Mouse (Mus musculus): Measurements from ENCODE around the gene Slc9a5.

The Slc9a5 gene

DNA sequence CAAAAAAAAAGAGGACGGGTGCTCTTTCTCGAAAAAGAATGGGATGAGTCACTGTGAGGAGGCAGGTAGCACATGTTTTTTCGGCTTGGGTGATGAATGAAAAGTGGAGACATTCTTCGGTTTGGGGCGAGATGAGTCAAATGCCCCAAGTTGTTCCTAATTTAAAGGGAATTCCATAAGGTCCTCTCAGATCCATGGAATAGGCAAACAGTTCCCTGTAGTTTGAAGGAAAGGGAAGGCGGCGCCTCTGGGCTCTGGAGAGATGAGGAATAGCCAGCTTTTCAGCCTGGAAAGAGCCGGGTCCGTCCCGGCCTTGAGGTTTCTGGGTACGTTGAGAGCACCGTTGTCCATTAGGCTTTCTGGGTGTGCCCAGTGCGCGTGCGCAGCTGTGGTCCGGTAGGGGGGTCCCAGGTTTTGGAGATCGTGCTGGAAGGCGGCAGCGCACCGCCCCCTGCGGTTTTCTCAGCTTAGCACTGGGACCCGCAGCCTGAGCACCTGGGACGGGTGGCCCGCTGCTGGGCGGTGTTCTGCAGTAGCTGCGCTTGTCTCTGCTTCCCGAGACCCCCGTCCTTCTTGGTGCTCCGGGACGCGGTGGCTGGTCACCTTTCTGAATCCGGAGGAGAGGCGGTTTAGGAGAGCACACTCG, at the start of gene Slc9a5:
TSS of gene Slc9a5 (plus strand) at position 394 of the 646 bp plus-strand sequence.
- no peak for DNase-seq (ENCODE audit: low read depth)

GRCm38 (mm10) chr8:105299962-105300361, 48.7 kb upstream of the Slc9a5 start:
- DNase-seq (ENCODE audit: low read depth), result peak; percentile 78

- DNase-seq (ENCODE audit: low read depth), result no peak
Measured at GRCm38 (mm10) chr8:105303396-105303795, 45.2 kb upstream of the Slc9a5 start.

DNA sequence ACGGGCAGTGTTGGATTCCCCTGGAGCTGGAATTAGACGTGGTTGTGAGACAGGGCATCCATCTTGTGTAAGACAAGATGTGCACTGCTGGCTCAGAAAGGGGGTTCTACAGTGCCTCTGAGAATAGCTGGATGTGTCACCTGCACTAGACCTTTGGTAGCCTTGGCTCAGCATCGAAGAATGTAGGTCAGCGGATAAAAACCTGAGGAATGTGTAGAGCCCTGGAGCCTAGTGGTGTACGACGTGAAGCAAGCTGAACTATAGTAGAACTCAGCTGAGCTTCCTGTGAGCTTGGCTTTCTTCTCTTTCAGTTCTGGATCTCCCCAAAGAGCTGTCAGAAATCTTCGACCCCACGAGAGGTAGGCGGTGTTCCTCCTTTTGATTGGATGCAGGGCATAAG, 44.8 kb upstream of the Slc9a5 start:
- DNase-seq (ENCODE audit: low read depth), result no peak

DNA sequence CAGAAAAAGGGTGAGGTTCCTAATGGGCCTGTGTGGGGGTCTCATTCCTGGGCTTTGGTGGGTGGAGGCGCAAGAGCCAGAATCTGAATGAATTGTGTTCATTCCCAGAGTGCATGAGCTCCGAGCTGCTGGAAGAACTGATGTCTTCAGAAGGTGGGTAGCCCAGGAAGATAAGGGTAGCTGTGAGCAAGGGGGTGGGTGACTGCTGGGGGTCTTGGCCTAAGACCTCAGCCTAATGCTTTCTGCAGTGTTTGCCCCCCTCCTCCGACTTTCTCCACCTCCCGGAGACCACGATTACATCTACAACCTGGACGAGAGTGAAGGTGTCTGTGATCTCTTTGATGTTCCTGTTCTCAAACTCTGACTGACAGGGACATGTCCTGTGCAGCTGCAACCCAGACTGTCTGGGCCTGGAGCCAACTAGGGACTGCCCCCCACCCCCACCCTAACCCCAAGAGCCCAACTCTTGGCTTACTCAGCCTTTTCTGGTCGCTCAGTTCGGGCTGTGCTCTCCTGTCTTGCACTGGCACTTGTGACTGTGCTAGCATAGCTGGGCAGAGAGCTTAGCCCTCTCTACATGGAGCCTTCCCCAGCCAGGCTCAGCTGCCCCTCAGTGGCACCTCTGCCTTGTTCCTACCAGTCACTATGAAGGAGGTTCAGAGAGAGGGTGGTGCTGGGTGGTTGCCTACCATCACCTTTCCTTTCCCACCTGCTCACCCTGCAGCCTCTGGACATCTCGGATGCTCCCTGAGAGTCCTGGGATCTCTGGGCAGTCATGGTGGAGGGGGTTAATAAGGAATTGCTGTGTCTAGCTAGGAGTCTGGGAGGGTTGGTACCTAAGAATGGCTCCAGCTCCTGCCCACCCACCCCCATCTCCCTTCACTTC, 44.1 kb upstream of the Slc9a5 start:
- no peak for DNase-seq (ENCODE audit: low read depth)

GRCm38 (mm10) chr8:105305211-105306145, 43.2 kb upstream of the Slc9a5 start, which contains the start of gene Elmo3:
Gene Elmo3, plus strand, starts transcription at chr8:105305601.
- DNase-seq (ENCODE audit: low read depth), result no peak

DNA sequence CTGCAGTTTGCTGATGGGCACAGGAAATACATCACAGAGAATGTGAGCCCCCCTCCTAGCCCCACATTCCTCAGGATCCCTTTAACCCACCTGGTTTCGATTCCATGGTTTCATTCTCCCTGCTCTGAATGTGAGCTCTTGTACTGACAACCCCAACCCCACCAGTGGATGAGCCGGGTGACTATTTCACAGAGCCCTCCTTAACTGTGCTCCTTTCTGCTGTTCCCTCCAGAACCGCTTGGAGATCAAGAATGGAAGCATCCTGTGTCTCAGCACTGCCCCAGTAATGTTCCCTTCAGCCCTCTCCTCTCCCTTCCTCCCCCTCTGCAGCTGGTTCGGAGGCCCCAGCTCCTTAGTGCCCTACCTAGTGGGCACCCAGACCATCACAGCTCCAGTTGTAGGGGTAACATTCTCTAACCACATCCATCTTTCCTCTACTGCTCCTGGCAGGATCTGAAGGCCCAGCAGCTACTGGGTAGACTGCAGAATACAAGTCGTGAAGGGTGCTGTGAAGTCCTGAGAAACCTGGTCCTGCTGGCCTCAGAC, 42.4 kb upstream of the Slc9a5 start:
- DNase-seq (ENCODE audit: low read depth), result no peak

DNA sequence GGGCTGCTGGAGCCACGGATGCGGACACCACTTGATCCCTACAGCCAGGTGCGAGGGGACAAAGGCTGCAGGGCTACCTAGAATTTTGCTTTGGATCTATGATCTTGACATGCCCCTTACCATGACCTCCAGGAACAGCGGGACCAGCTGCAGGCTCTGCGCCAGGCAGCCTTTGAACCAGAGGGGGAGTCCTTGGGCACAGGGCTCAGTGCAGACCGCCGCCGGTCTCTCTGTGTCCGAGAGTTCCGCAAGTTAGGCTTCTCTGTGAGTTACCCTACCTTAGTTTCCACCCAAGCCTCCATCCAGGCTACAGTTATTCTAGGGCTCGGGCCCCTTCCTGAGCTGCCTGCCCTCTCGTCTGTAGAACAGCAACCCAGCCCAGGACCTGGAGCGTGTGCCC, 41.0 kb upstream of the Slc9a5 start:
- DNase-seq (ENCODE audit: low read depth), result no peak

DNA sequence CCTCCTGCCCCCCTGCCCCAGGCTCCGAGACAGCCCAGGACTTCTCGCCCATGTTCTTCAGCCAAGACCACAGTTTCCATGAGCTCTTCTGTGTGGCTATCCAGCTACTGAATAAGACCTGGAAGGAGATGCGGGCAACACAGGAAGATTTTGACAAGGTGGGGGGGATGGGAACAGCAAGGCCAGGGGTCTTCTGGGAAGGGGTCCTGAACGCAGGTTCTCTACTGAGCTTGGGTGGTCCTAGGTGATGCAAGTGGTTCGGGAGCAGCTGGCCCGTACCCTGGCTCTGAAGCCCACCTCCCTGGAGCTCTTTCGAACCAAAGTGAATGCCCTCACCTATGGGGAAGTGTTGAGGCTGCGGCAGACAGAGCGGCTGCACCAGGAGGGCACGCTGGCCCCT, 40.2 kb upstream of the Slc9a5 start:
- no peak for DNase-seq (ENCODE audit: low read depth)

DNA sequence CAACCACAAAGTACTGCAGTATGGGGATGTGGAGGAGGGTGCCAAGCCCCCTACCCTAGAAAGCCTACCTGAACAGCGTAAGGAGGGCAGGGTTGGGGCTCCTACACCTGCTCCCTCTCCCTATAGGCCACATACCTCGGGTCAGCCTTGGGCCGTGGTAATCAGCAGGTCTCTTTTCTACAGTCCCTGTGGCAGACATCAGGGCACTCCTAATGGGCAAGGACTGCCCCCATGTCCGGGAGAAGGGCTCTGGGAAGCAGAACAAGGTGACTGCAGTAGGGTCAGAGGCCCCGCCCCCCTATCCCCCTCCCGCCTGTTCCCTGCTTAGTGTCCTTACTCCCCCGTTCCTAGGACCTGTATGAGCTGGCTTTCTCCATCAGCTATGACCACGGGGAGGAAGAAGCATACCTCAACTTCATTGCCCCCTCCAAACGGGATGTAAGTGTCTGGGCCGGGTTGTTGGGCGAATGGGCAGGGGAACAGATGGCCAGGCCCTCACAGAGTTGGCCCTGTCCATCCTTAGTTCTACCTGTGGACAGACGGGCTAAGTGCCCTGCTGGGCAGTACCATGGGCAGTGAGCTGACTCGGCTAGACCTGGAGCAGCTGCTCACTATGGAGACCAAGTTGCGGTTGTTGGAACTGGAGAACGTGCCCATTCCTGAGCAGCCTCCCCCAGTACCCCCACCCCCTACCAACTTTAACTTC, 39.3 kb upstream of the Slc9a5 start:
- no peak for DNase-seq (ENCODE audit: low read depth)

GRCm38 (mm10) chr8:105310118-105310517, 38.5 kb upstream of the Slc9a5 start:
- DNase-seq (ENCODE audit: low read depth), result no peak

DNA sequence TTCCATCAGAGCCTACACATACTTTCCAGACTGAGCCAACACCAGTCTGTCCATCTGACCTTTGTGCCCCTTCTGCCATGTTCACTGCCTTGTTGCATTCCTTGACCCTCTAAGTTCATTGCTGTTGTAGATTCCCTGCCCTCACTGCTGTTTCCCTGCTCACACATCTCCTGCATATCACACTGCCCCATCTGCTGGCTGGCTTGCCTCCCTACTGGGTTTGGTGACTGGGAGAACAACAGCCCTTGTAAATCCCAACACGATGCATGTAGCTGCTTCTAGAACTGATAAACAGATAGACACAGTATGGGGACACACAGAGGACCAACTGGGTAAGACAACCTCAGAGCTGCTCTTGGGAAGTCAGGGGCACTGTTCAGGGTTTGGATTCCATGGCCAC, 36.9 kb upstream of the Slc9a5 start:
- no peak for DNase-seq (ENCODE audit: low read depth)

DNA sequence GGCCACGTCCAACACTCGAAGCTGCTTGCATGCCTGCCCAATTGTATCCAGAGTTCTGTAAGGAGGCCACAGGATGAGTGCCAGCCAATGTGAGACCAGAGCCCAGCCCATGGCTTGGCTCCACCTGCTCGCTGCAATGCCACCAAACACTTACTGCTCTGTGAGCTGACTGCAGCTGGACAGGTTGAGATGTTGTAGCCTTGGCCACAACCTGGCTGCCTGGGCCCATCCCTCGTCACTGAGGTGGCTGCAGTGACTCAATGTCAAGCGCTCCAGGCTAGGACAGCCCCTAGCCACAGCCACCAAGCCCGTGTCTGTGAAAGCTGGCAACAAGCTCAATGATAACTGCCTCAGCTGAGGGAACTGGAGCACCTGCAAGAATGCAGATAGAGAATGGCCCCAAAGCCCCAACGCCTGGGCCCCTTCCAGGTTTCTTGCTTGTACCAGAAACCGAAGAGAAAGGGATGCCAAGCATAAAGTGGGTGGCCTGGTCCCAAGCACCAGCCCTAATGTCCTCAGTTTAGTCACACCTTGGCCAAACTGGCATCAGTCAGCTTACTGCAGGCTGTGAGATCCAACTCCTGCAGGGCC, 35.7 kb upstream of the Slc9a5 start:
- DNase-seq (ENCODE audit: low read depth), result no peak

DNA sequence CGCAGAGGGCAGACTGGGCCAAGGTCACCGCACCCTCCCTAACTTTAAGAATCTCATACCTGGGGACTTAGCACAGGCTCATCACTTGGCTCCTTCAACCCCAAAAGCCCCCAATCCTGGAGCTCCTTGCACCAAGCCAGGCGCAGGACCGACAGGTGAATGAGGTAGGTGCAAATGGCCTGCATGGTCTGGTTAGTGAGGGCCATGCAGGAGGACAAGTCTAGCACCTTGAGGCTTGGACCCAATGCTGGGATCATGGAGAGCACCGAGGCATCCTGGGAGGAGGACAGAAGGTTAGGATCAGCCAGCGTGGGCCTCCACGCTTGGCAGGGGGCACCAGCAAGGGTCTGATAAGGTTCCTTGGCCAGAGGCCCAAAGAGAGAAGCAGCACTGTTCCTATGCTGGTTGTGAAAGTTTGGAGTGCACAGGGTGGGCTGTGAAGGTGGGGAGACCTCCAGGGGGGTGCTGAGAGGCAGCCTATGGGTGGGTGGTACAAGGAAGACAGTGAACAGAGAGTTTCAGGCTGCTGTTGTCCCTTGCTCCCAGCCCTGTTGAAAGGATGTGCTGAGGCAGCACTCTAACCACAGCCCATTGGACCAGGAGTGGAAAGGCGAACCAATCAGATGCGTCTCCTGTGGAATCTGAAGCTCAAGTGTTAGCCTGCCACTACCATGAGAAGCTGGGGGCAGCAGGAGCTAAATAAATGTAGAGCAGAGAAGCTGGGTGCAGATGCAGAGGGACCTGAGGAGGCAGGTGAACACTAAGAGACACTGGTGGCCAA, 34.8 kb upstream of the Slc9a5 start:
- DNase-seq (ENCODE audit: low read depth), result no peak

DNA sequence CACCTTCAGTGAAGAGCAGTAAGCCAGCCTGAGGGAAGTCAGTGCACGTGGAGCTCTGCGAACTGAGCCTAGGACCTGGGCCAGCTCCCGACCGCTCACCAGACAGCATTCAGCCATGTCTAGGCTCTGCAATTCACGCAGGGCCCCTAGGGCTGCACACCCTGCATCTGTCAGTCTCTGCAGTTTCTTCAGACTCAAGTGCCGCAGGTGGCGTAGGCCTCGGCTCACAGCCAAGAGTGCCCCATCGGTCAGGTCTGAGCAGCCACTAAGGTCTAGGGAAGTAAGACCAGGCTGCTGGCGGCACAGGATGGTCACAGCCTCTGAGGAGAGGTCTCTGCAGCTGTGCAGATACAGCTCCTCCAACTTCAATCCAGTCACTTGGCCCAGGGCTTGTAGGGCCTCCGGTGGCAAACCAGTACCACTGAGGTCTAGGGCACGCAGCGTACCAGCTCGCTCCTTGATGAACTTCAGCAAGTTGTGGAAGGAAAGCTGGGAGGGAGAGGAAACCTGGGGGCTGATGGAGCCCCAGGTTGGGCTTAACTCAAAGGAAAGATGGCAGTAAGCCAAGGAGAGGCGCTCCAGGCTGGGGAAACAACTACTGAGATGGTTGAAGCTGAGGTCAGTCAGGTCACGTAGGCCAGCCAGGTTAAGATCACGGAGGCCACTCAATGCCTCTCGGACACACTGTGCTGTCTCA, 33.4 kb upstream of the Slc9a5 start:
- DNase-seq (ENCODE audit: low read depth), result no peak

- DNase-seq (ENCODE audit: low read depth), result no peak
Measured at GRCm38 (mm10) chr8:105317941-105318340, 30.7 kb upstream of the Slc9a5 start.

DNA sequence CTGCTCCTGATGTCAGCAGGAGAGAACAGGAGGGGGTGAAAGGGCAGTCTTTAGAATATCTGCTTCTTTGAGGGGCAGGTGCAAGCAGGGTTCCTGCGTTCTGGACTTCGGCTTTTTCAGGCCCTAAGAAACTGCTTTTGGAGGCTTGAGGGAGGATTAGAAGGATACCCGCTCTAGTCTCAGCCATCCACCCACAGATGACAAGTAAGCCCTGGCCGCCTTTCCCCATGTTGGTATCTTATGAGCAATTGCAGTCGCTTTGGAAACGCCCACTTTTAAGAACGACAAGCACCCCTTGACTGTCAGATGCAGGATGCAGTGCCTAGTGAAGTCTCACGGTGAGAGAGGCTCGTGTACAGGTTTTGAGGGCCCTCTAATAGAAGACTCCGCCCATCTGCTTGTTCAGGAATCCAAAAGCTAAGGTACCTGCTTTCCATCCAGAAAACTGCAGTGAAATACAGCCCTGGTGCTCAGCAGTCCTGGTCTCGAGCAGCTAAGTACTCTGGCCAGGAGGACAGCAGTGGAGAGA, 29.9 kb upstream of the Slc9a5 start:
- DNase-seq (ENCODE audit: low read depth), result no peak

- DNase-seq (ENCODE audit: low read depth), result no peak
Measured at GRCm38 (mm10) chr8:105323183-105323582, 25.5 kb upstream of the Slc9a5 start.

DNA sequence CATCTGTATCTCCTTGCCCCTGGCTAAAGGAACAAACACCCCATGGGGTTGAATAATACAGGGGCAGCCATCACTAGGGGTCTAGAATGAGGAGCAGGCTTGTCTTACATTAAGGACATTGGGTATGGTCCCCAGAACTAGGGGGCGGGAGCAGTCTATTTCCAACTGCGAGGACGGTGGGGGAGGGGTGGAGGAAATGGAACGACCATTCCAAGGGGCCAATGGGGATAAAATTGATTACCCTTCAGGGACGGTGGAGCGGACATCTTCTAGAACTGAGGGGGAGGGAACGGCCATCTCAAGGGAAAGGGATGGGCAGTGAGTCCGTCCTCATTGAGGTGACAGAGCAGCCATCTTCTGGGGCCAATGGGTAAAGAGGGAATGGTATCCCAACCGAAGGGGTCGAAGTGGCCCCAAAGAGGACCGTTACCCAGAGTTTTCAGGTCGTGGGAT, 23.0 kb upstream of the Slc9a5 start:
- DNase-seq (ENCODE audit: low read depth), result no peak
